Mouse (Mus musculus) hindbrain, embryonic 15.5 days (tissue): ENCODE data around the gene Far2. TPM values are rescaled to one million over a fixed set of nuclear protein-coding genes. Genes with fewer than 3 reads are reported as not detected.

Source experiments
- ATAC-seq: fragments of 200-750 bp; cut with Nextera tagmentation; 2 replicates; pipeline ENCODE4 v1.8.0; 2017; ENCODE audit warnings: low read depth, moderate number of reproducible peaks, moderate TSS enrichment; ENCODE audit not compliant: low FRiP score
- H3K27ac ChIP-seq: fragments of 300-500 bp; sonication (generic); replicated peaks from 2 replicates; pipeline ENCODE4 v1.5.1; 2015; ENCODE audit warnings: mild to moderate bottlenecking, inconsistent platforms
- H3K27me3 ChIP-seq: fragments of 300-500 bp; sonication (generic); 2 replicates; pipeline ENCODE4 v1.6.1; 2015; ENCODE audit warnings: control low read depth, inconsistent platforms
- H3K36me3 ChIP-seq: fragments of 300-500 bp; sonication (generic); 2 replicates; pipeline ENCODE4 v1.6.1; 2015; ENCODE audit warnings: control low read depth, inconsistent platforms
- H3K4me1 ChIP-seq: fragments of 300-500 bp; sonication (generic); replicated peaks from 2 replicates; pipeline ENCODE4 v1.6.1; 2015; ENCODE audit warnings: control low read depth, inconsistent platforms
- H3K4me2 ChIP-seq: fragments of 300-500 bp; sonication (generic); 2 replicates; pipeline ENCODE4 v1.6.1; 2015; ENCODE audit warnings: moderate library complexity, mild to moderate bottlenecking, inconsistent platforms
- H3K4me3 ChIP-seq: fragments of 300-500 bp; sonication (generic); 2 replicates; pipeline ENCODE4 v1.5.1; 2015; ENCODE audit warnings: mild to moderate bottlenecking, inconsistent platforms
- H3K9ac ChIP-seq: fragments of 300-500 bp; sonication (generic); 2 replicates; pipeline ENCODE4 v1.6.1; 2015; ENCODE audit warnings: inconsistent platforms
- H3K9me3 ChIP-seq: fragments of 300-500 bp; sonication (generic); 2 replicates; pipeline ENCODE4 v1.6.1; 2016; ENCODE audit warnings: control low read depth, inconsistent platforms
- WGBS: fragments of 180-500 bp; shearing (Covaris S2); methylation state at CpG from one replicate; pipeline ENCODE4 v1.1.7; 2015; 5-methylcytosine and 5-hydroxymethylcytosine counted together
- polyA plus RNA-seq: library from polyadenylated mRNA; unstranded; fragments of >200 nt; fragmentation: Nextera tagmentation; extraction: Ambion mirVana; gene quantifications from 2 replicates; pipeline ENCODE4 v1.2.1, GENCODE M21; 2015

Far2 gene
- polyA plus RNA-seq, 1 experiment from 2014 or later = 27.1 TPM

GRCm38 (mm10) chr6:148084403-148084802 is 37.3 kb downstream of the Far2 start:
- Histone ChIP-seq H3K4me3 (no peak overlapping the region), H3K36me3 (no peaks in the 10 kb centered on the region), H3K9ac (no peak overlapping the region), H3K27me3 (no peaks in the 10 kb centered on the region), H3K4me2 (no peak overlapping the region), H3K4me1 (no peaks in the 10 kb centered on the region), H3K9me3 (no peaks in the 10 kb centered on the region), H3K27ac (no peak overlapping the region)
- ATAC-seq = no peak
- 93% methylated on average over 2 of the region's 2 CpGs for WGBS

DNA sequence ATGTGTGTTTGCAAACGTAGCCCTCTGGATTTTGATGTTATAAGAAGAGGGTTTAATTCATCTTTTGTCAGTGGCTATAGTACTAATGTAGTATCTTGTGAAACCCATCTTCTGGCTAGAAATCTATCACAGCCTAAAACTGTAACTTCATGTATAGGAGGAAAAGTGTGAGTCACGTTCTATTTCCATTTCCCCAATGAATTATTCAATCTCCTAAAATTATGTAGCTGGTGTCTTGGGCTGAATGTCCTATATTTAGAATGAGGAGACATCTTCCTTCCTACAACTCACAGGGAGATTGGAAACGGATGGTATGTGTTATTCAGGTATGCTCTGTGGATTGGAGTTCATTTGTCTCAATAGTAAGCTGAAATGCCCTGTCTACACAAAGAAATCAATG is 50.0 kb downstream of the Far2 start:
- H3K4me3 ChIP-seq = no peak overlapping the region
- no peaks in the 10 kb centered on the region for H3K4me1 ChIP-seq
- no peak overlapping the region for H3K9ac ChIP-seq
- no peaks in the 10 kb centered on the region for H3K27me3 ChIP-seq
- no peak overlapping the region for H3K4me2 ChIP-seq
- ATAC-seq = no peak
- no peaks in the 10 kb centered on the region for H3K36me3 ChIP-seq
- 77% methylated on average over 3 of the region's 3 CpGs for WGBS
- no peak overlapping the region for H3K27ac ChIP-seq
- H3K9me3 ChIP-seq = no peaks in the 10 kb centered on the region

DNA sequence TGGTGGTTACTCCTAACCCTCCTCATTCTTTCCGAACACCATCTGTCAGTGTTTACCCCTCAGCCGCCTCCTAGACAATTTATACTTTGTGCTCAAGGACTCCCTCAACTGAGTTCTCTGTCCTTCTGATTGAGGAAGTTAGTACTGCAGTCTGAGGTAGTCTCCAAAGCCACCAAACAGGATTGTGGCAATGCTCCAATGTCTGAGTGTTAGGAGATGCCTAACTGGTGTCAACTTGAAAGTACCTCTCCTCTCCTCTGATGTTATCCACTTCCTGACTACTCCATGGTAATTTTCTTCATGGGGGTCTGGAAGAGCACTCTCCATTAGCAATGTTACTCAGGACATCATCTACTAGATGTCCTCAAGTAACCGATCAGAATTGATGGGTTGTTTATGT is 54.9 kb downstream of the Far2 start:
- H3K27ac ChIP-seq = no peak overlapping the region
- no peak overlapping the region for H3K4me3 ChIP-seq
- H3K9ac ChIP-seq = no peak overlapping the region
- no peaks in the 10 kb centered on the region for H3K36me3 ChIP-seq
- H3K27me3 ChIP-seq = no peaks in the 10 kb centered on the region
- H3K4me1 ChIP-seq = no peaks in the 10 kb centered on the region
- no peak overlapping the region for H3K4me2 ChIP-seq
- 91% methylated on average over 3 of the region's 3 CpGs for WGBS
- H3K9me3 ChIP-seq = no peaks in the 10 kb centered on the region
- no peak for ATAC-seq

DNA sequence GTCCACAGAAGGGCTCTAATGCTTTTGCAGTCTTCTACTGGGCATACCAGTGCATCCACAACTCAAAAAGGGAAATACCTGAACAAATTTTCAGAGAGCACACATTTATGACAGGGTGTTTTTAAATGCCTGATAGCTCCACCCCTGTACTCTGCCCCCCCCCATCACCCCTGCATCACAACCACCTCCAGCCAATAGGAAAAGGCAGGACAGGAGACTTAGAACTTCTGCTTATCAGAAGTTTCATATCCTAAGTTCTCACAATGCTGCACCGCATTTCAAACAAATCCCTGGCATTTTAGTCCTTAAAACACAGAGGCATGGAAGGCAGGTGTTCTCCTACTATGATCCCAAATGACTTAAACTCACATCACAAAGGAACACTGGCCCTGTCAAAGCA is 55.4 kb downstream of the Far2 start:
- ATAC-seq = no peak

GRCm38 (mm10) chr6:148104212-148104611 is 57.2 kb downstream of the Far2 start:
- no peaks in the 10 kb centered on the region for H3K36me3 ChIP-seq
- H3K9ac ChIP-seq = no peak overlapping the region
- no peak overlapping the region for H3K4me2 ChIP-seq
- no peak for ATAC-seq
- 36% methylated on average over 9 of the region's 9 CpGs for WGBS
- H3K27ac ChIP-seq = no peak overlapping the region
- H3K4me1 ChIP-seq = no peaks in the 10 kb centered on the region
- H3K27me3 ChIP-seq = no peaks in the 10 kb centered on the region
- H3K4me3 ChIP-seq = no peak overlapping the region
- H3K9me3 ChIP-seq = no peaks in the 10 kb centered on the region

More for the DNA sequence above, 55.4 kb downstream of the Far2 start:
- 100% methylated on average over 1 of the region's 1 CpGs for WGBS
- no peak overlapping the region for H3K9ac ChIP-seq
- no peak overlapping the region for H3K4me3 ChIP-seq
- H3K36me3 ChIP-seq = no peaks in the 10 kb centered on the region
- no peaks in the 10 kb centered on the region for H3K9me3 ChIP-seq
- no peak overlapping the region for H3K27ac ChIP-seq
- H3K4me1 ChIP-seq = no peaks in the 10 kb centered on the region
- H3K27me3 ChIP-seq = no peaks in the 10 kb centered on the region
- H3K4me2 ChIP-seq = no peak overlapping the region

DNA sequence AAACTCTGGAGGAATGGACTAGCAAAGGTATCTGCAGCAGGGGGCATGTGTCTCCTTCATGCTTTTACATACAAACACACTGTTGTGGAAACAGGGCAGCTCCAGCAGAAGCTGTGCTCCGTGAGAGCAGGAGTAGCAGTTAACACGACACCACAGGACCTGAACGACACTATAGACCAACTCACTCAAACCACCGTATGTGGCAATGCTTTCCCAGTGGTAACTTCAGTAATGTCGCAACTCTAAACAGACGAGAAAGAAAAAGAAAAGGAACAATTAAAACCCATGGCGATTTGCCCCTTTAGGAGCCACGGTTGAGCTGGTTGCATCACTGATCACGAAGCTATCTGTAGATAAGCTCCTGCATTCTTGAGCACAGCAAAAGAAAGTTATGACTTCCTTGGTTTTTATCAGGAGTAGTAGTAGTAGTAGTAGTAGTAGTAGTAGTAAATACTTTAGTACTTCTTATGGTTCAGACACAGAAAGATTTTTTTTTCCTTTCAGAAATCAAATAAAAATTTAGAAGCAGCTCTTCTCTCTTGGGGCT is 58.7 kb downstream of the Far2 start:
- Histone ChIP-seq H3K27ac (no peak overlapping the region), H3K27me3 (no peaks in the 10 kb centered on the region), H3K4me3 (no peak overlapping the region), H3K9me3 (no peaks in the 10 kb centered on the region), H3K36me3 (no peaks in the 10 kb centered on the region), H3K9ac (no peak overlapping the region), H3K4me2 (no peak overlapping the region), H3K4me1 (no peaks in the 10 kb centered on the region)
- no peak for ATAC-seq
- 77% methylated on average over 9 of the region's 9 CpGs for WGBS

- Histone ChIP-seq H3K27me3 (no peaks in the 10 kb centered on the region), H3K4me1 (no peaks in the 10 kb centered on the region), H3K4me3 (no peak overlapping the region), H3K4me2 (no peak overlapping the region), H3K36me3 (no peaks in the 10 kb centered on the region), H3K9me3 (no peaks in the 10 kb centered on the region), H3K9ac (no peak overlapping the region), H3K27ac (no peak overlapping the region)
- ATAC-seq = no peak
- WGBS = 63% methylated on average over 8 of the region's 8 CpGs
Measured at GRCm38 (mm10) chr6:148108741-148109472, 61.8 kb downstream of the Far2 start.

DNA sequence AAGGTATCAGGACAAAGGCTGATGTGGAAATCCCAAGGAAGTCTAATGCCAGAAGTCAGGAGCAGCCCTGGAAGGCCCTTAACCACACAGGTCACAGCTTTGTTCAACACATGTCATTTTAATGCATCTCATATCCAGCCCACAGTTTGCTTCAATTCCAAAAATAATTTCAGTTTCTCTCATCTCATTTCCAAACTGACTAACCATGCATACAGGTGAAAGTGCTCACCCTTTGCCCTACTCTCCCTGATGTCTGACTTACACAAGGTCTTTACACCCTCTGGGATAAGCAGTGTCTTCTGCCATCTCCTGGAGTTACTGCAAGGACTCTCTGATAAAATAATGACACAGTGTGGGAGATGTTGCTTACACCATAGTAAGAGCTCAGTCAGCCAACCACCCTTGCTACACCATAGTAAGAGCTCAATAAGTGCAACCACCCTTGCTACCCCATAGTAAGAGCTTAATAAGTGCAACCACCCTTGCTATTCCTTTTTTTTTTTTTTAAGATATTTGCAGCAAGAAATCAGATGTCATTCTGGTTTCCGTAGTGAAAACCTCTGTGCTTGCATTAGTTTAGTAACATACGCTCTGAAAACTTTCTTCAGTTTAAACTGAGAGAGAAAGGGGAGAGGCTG is 64.1 kb downstream of the Far2 start:
- Histone ChIP-seq H3K9ac (no peak overlapping the region), H3K27ac (no peak overlapping the region), H3K4me3 (no peak overlapping the region), H3K36me3 (no peaks in the 10 kb centered on the region), H3K9me3 (no peaks in the 10 kb centered on the region), H3K4me2 (no peak overlapping the region), H3K4me1 (no peaks in the 10 kb centered on the region), H3K27me3 (no peaks in the 10 kb centered on the region)
- 91% methylated on average over 2 of the region's 2 CpGs for WGBS
- no peak for ATAC-seq

- H3K4me2 ChIP-seq = no peak overlapping the region
- no peak overlapping the region for H3K4me3 ChIP-seq
- H3K4me1 ChIP-seq = no peaks in the 10 kb centered on the region
- WGBS = 86% methylated on average over 5 of the region's 5 CpGs
- no peaks in the 10 kb centered on the region for H3K9me3 ChIP-seq
- no peak overlapping the region for H3K27ac ChIP-seq
- H3K9ac ChIP-seq = no peak overlapping the region
- no peaks in the 10 kb centered on the region for H3K27me3 ChIP-seq
- ATAC-seq = no peak
- H3K36me3 ChIP-seq = no peaks in the 10 kb centered on the region
Measured at GRCm38 (mm10) chr6:148116371-148116770, 69.3 kb downstream of the Far2 start.

GRCm38 (mm10) chr6:148116907-148117306 is 69.8 kb downstream of the Far2 start:
- Histone ChIP-seq H3K4me3 (no peak overlapping the region), H3K4me2 (no peak overlapping the region), H3K9me3 (no peaks in the 10 kb centered on the region), H3K36me3 (no peaks in the 10 kb centered on the region), H3K27ac (no peak overlapping the region), H3K4me1 (no peaks in the 10 kb centered on the region), H3K27me3 (no peaks in the 10 kb centered on the region), H3K9ac (no peak overlapping the region)
- ATAC-seq = no peak
- WGBS = 77% methylated on average over 3 of the region's 3 CpGs

DNA sequence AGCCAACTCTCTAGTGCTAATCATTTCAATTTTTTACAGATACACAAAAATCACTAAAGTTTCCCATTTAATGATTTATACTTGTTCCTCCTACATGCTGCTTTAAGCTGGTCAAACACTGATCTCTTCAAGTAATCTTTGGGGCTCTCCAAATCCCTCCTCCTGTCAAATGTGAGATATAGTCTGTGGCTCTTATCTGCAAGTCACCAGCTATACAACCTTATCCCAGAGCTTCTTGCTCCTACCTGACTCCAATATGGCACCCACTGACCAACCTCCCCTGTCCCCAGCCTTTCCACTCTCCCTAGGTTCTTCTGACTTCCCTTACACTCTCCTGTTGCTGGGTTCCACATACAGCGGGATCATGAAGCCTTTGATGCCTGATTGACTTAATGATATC is 70.6 kb downstream of the Far2 start:
- Histone ChIP-seq H3K9me3 (no peaks in the 10 kb centered on the region), H3K4me2 (no peak overlapping the region), H3K4me3 (no peak overlapping the region), H3K4me1 (no peaks in the 10 kb centered on the region), H3K27me3 (no peaks in the 10 kb centered on the region), H3K36me3 (no peaks in the 10 kb centered on the region), H3K9ac (no peak overlapping the region), H3K27ac (no peak overlapping the region)
- 91% methylated on average over 1 of the region's 1 CpGs for WGBS
- no peak for ATAC-seq

DNA sequence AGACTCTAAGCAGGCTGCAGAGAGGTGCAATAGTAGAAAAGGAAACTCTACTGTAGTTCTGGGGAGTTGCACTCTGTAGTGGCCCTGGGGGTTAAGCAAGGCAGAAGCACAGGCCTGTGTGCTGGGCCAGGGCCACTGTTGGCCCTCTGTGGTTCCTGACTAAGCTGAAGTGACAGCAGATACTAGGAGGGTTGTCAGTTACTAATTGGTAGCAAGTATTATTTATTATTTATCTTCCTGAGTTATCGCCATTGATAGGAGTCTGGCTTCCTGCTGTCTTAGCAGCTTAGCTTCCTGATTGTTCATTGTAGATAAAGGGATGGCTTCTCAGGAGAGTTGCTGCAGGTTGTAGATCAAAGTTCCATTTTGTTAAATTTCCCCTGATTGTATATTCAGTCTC is 73.6 kb downstream of the Far2 start:
- Histone ChIP-seq H3K4me2 (no peak overlapping the region), H3K4me3 (no peak overlapping the region), H3K9ac (no peak overlapping the region), H3K9me3 (no peaks in the 10 kb centered on the region), H3K27me3 (no peaks in the 10 kb centered on the region), H3K27ac (no peak overlapping the region), H3K36me3 (no peaks in the 10 kb centered on the region), H3K4me1 (no peaks in the 10 kb centered on the region)
- 86% methylated on average over 1 of the region's 1 CpGs for WGBS
- ATAC-seq = no peak
